Mouse (Mus musculus) lung, postnatal 25 days (tissue): Measurements from ENCODE around the gene Rimklb.
"Not testable (repeated sequence)": the region's sequence is repeated elsewhere in the genome, so short reads cannot be mapped to it uniquely, and the experiment has no call there.

Source experiments
- DNase-seq: peaks from one replicate; pipeline ENCODE4 v3.0.0; 2022; ENCODE audit warnings: low spot score

Gene Rimklb

GRCm38 (mm10) chr6:122495082-122495881 is 3.3 kb downstream of the Rimklb start:
- peak; percentile 48 for DNase-seq

GRCm38 (mm10) chr6:122493799-122494472 is 4.6 kb downstream of the Rimklb start:
- DNase-seq = no peak

- DNase-seq = no peak
Measured at GRCm38 (mm10) chr6:122492479-122492878, 6.1 kb downstream of the Rimklb start.

GRCm38 (mm10) chr6:122491557-122491956 is 7.0 kb downstream of the Rimklb start:
- DNase-seq = peak; percentile 76

GRCm38 (mm10) chr6:122490929-122491512 is 7.5 kb downstream of the Rimklb start:
- no peak for DNase-seq

GRCm38 (mm10) chr6:122486297-122487117 is 12.1 kb downstream of the Rimklb start:
- no peak for DNase-seq

GRCm38 (mm10) chr6:122485401-122486296 is 12.9 kb downstream of the Rimklb start:
- no peak for DNase-seq

- no peak for DNase-seq
Measured at GRCm38 (mm10) chr6:122478062-122478461, 20.5 kb downstream of the Rimklb start.

- not testable (repeated sequence) for DNase-seq
Measured at GRCm38 (mm10) chr6:122471461-122471860, 27.1 kb downstream of the Rimklb start.

GRCm38 (mm10) chr6:122470240-122470639 is 28.3 kb downstream of the Rimklb start:
- no peak for DNase-seq

- DNase-seq = no peak
Measured at GRCm38 (mm10) chr6:122469030-122469640, 29.4 kb downstream of the Rimklb start.

- no peak for DNase-seq
Measured at GRCm38 (mm10) chr6:122466092-122466713, 32.4 kb downstream of the Rimklb start.

GRCm38 (mm10) chr6:122458946-122459693 is 39.4 kb downstream of the Rimklb start:
- no peak for DNase-seq

- no peak for DNase-seq
Measured at GRCm38 (mm10) chr6:122447848-122448247, 50.7 kb downstream of the Rimklb start.

- no peak for DNase-seq
Measured at GRCm38 (mm10) chr6:122445215-122445614, 53.3 kb downstream of the Rimklb start.

- no peak for DNase-seq
Measured at GRCm38 (mm10) chr6:122440632-122441226, 57.8 kb downstream of the Rimklb start.

GRCm38 (mm10) chr6:122439249-122439648 is 59.3 kb downstream of the Rimklb start:
- DNase-seq = no peak

- DNase-seq = no peak
Measured at GRCm38 (mm10) chr6:122435270-122435669, 63.3 kb downstream of the Rimklb start.

GRCm38 (mm10) chr6:122427456-122427855 is 71.1 kb downstream of the Rimklb start:
- no peak for DNase-seq
